Mouse (Mus musculus): ENCODE data around the gene Vdr.

The Vdr gene

GRCm38 (mm10) chr15:97816199-97816994 lies 94.0 kb downstream of the Vdr start:
- Histone ChIP-seq H3K36me3 (ENCODE audit: insufficient read depth, low read length) (no peaks in the 10 kb centered on the region), H3K4me3 (replicated peaks; ENCODE audit: low read length) (no peak overlapping the region), H3K27me3 (ENCODE audit: insufficient read depth, low read length) (peaks cover 30% of the 10 kb centered on the region), H3K4me1 (replicated peaks; ENCODE audit: low read depth, low read length) (peaks cover 56% of the 10 kb centered on the region), H3K9me3 (ENCODE audit: low read length) (no peaks in the 10 kb centered on the region)
- TF ChIP-seq NANOG (IDR thresholded peaks at IDR 0.05; ENCODE audit: borderline replicate concordance, low read length) (no peak), CTCF (conservative IDR thresholded peaks at IDR 0.05; ENCODE audit: low read length) (peak; percentile 51)

- Histone ChIP-seq H3K4me1 (replicated peaks; ENCODE audit: low read depth, low read length) (peaks cover 49% of the 10 kb centered on the region), H3K36me3 (ENCODE audit: insufficient read depth, low read length) (no peaks in the 10 kb centered on the region), H3K27me3 (ENCODE audit: insufficient read depth, low read length) (peaks cover 34% of the 10 kb centered on the region), H3K9me3 (ENCODE audit: low read length) (no peaks in the 10 kb centered on the region), H3K4me3 (replicated peaks; ENCODE audit: low read length) (no peak overlapping the region)
- TF ChIP-seq NANOG (IDR thresholded peaks at IDR 0.05; ENCODE audit: borderline replicate concordance, low read length) (no peak), POU5F1 (IDR thresholded peaks at IDR 0.05; ENCODE audit: borderline replicate concordance, low read length) (no peak), CTCF (conservative IDR thresholded peaks at IDR 0.05; ENCODE audit: low read length) (no peak)
Measured at GRCm38 (mm10) chr15:97815254-97815653, 95.2 kb downstream of the Vdr start.

GRCm38 (mm10) chr15:97814703-97815102 lies 95.7 kb downstream of the Vdr start:
- TF ChIP-seq NANOG (IDR thresholded peaks at IDR 0.05; ENCODE audit: borderline replicate concordance, low read length), result no peak
- no peak for TF ChIP-seq CTCF (conservative IDR thresholded peaks at IDR 0.05; ENCODE audit: low read length)
- no peak for TF ChIP-seq POU5F1 (IDR thresholded peaks at IDR 0.05; ENCODE audit: borderline replicate concordance, low read length)
- Histone ChIP-seq H3K27me3 (ENCODE audit: insufficient read depth, low read length) (peaks cover 36% of the 10 kb centered on the region), H3K9me3 (ENCODE audit: low read length) (no peaks in the 10 kb centered on the region), H3K36me3 (ENCODE audit: insufficient read depth, low read length) (no peaks in the 10 kb centered on the region), H3K4me1 (replicated peaks; ENCODE audit: low read depth, low read length) (peaks cover 46% of the 10 kb centered on the region), H3K4me3 (replicated peaks; ENCODE audit: low read length) (no peak overlapping the region)

GRCm38 (mm10) chr15:97813452-97814204 lies 96.8 kb downstream of the Vdr start:
- TF ChIP-seq CTCF (conservative IDR thresholded peaks at IDR 0.05; ENCODE audit: low read length) (no peak), NANOG (IDR thresholded peaks at IDR 0.05; ENCODE audit: borderline replicate concordance, low read length) (no peak), POU5F1 (IDR thresholded peaks at IDR 0.05; ENCODE audit: borderline replicate concordance, low read length) (no peak)
- H3K4me1 ChIP-seq (replicated peaks; ENCODE audit: low read depth, low read length), result peaks cover 55% of the 10 kb centered on the region
- no peaks in the 10 kb centered on the region for H3K9me3 ChIP-seq (ENCODE audit: low read length)
- no peaks in the 10 kb centered on the region for H3K36me3 ChIP-seq (ENCODE audit: insufficient read depth, low read length)
- H3K4me3 ChIP-seq (replicated peaks; ENCODE audit: low read length), result no peak overlapping the region
- H3K27me3 ChIP-seq (ENCODE audit: insufficient read depth, low read length), result peaks cover 47% of the 10 kb centered on the region

- Histone ChIP-seq H3K36me3 (ENCODE audit: insufficient read depth, low read length) (no peaks in the 10 kb centered on the region), H3K4me1 (replicated peaks; ENCODE audit: low read depth, low read length) (peaks cover 60% of the 10 kb centered on the region), H3K9me3 (ENCODE audit: low read length) (no peaks in the 10 kb centered on the region), H3K27me3 (ENCODE audit: insufficient read depth, low read length) (peaks cover 54% of the 10 kb centered on the region), H3K4me3 (replicated peaks; ENCODE audit: low read length) (no peak overlapping the region)
- TF ChIP-seq POU5F1 (IDR thresholded peaks at IDR 0.05; ENCODE audit: borderline replicate concordance, low read length) (no peak), NANOG (IDR thresholded peaks at IDR 0.05; ENCODE audit: borderline replicate concordance, low read length) (no peak), CTCF (conservative IDR thresholded peaks at IDR 0.05; ENCODE audit: low read length) (no peak)
Measured at GRCm38 (mm10) chr15:97812875-97813274, 97.6 kb downstream of the Vdr start.

- Histone ChIP-seq H3K36me3 (ENCODE audit: insufficient read depth, low read length) (no peaks in the 10 kb centered on the region), H3K9me3 (ENCODE audit: low read length) (no peaks in the 10 kb centered on the region), H3K4me1 (replicated peaks; ENCODE audit: low read depth, low read length) (peaks cover 63% of the 10 kb centered on the region), H3K4me3 (replicated peaks; ENCODE audit: low read length) (no peak overlapping the region), H3K27me3 (ENCODE audit: insufficient read depth, low read length) (peaks cover 61% of the 10 kb centered on the region)
- TF ChIP-seq NANOG (IDR thresholded peaks at IDR 0.05; ENCODE audit: borderline replicate concordance, low read length) (no peak), CTCF (conservative IDR thresholded peaks at IDR 0.05; ENCODE audit: low read length) (no peak), POU5F1 (IDR thresholded peaks at IDR 0.05; ENCODE audit: borderline replicate concordance, low read length) (no peak)
Measured at GRCm38 (mm10) chr15:97812126-97812525, 98.3 kb downstream of the Vdr start.

GRCm38 (mm10) chr15:97811307-97811706 lies 99.1 kb downstream of the Vdr start:
- Histone ChIP-seq H3K27me3 (ENCODE audit: insufficient read depth, low read length) (peaks cover 68% of the 10 kb centered on the region), H3K36me3 (ENCODE audit: insufficient read depth, low read length) (no peaks in the 10 kb centered on the region), H3K9me3 (ENCODE audit: low read length) (no peaks in the 10 kb centered on the region), H3K4me3 (replicated peaks; ENCODE audit: low read length) (no peak overlapping the region), H3K4me1 (replicated peaks; ENCODE audit: low read depth, low read length) (peaks cover 71% of the 10 kb centered on the region)
- no peak for TF ChIP-seq CTCF (conservative IDR thresholded peaks at IDR 0.05; ENCODE audit: low read length)
- no peak for TF ChIP-seq POU5F1 (IDR thresholded peaks at IDR 0.05; ENCODE audit: borderline replicate concordance, low read length)
- TF ChIP-seq NANOG (IDR thresholded peaks at IDR 0.05; ENCODE audit: borderline replicate concordance, low read length), result no peak

- Histone ChIP-seq H3K4me3 (replicated peaks; ENCODE audit: low read length) (no peak overlapping the region), H3K4me1 (replicated peaks; ENCODE audit: low read depth, low read length) (peaks cover 72% of the 10 kb centered on the region), H3K9me3 (ENCODE audit: low read length) (no peaks in the 10 kb centered on the region), H3K36me3 (ENCODE audit: insufficient read depth, low read length) (no peaks in the 10 kb centered on the region), H3K27me3 (ENCODE audit: insufficient read depth, low read length) (peaks cover 70% of the 10 kb centered on the region)
- no peak for TF ChIP-seq CTCF (conservative IDR thresholded peaks at IDR 0.05; ENCODE audit: low read length)
- no peak for TF ChIP-seq NANOG (IDR thresholded peaks at IDR 0.05; ENCODE audit: borderline replicate concordance, low read length)
- no peak for TF ChIP-seq POU5F1 (IDR thresholded peaks at IDR 0.05; ENCODE audit: borderline replicate concordance, low read length)
Measured at GRCm38 (mm10) chr15:97810399-97810798, 100.0 kb downstream of the Vdr start.
